Mouse (Mus musculus): ENCODE data around the gene Ccdc120. TPM values are rescaled to one million over a fixed set of nuclear protein-coding genes. Genes with fewer than 3 reads are reported as not detected.

The Ccdc120 gene
- polyA plus RNA-seq, 1 experiment from 2014 or later, result 43.2 TPM

- Histone ChIP-seq H3K4me2 (no peak overlapping the region), H3K27ac (replicated peaks) (no peak overlapping the region), H3K27me3 (no peaks in the 10 kb centered on the region), H3K4me1 (replicated peaks) (0 out of 2 replicates have a peak, but pooled peaks cover 3% of the 10 kb centered on the region), H3K9ac (no peak overlapping the region), H3K4me3 (no peak overlapping the region), H3K9me3 (no peaks in the 10 kb centered on the region), H3K36me3 (no peaks in the 10 kb centered on the region)
- WGBS, result 62% methylated on average over 5 of the region's 5 CpGs
- ATAC-seq (ENCODE audit: low read depth), result no peak
These were observed 7.2 kb downstream of the Ccdc120 start for GRCm38 (mm10) chrX:7743470-7743869.

- Histone ChIP-seq H3K4me3 (no peak overlapping the region), H3K4me2 (no peak overlapping the region), H3K9ac (no peak overlapping the region), H3K36me3 (0 out of 2 replicates have a peak, but pooled peaks cover 12% of the 10 kb centered on the region), H3K27me3 (no peaks in the 10 kb centered on the region), H3K4me1 (replicated peaks) (no peaks in the 10 kb centered on the region), H3K9me3 (no peaks in the 10 kb centered on the region), H3K27ac (replicated peaks) (no peak overlapping the region)
- no peak for ATAC-seq (ENCODE audit: low read depth)
- 81% methylated on average over 5 of the region's 5 CpGs for WGBS
These were observed 9.6 kb downstream of the Ccdc120 start for GRCm38 (mm10) chrX:7741103-7741502.

- Histone ChIP-seq H3K9ac (no peak overlapping the region), H3K4me1 (replicated peaks) (no peaks in the 10 kb centered on the region), H3K4me3 (no peak overlapping the region), H3K9me3 (no peaks in the 10 kb centered on the region), H3K4me2 (no peak overlapping the region), H3K36me3 (0 out of 2 replicates have a peak, but pooled peaks cover 16% of the 10 kb centered on the region), H3K27me3 (no peaks in the 10 kb centered on the region), H3K27ac (replicated peaks) (no peak overlapping the region)
- ATAC-seq (ENCODE audit: low read depth), result no peak
- 76% methylated on average over 10 of the region's 10 CpGs for WGBS
These were observed 10.5 kb downstream of the Ccdc120 start for GRCm38 (mm10) chrX:7740082-7740819.

- Histone ChIP-seq H3K36me3 (0 out of 2 replicates have a peak, but pooled peaks cover 24% of the 10 kb centered on the region), H3K4me3 (no peak overlapping the region), H3K4me1 (replicated peaks) (no peaks in the 10 kb centered on the region), H3K9me3 (no peaks in the 10 kb centered on the region), H3K9ac (no peak overlapping the region), H3K4me2 (no peak overlapping the region), H3K27me3 (no peaks in the 10 kb centered on the region), H3K27ac (replicated peaks) (no peak overlapping the region)
- no peak for ATAC-seq (ENCODE audit: low read depth)
- WGBS, result 71% methylated on average over 14 of the region's 14 CpGs
These were observed 11.2 kb downstream of the Ccdc120 start for GRCm38 (mm10) chrX:7739336-7740081.

GRCm38 (mm10) chrX:7733571-7734156, 17.0 kb downstream of the Ccdc120 start:
- Histone ChIP-seq H3K9me3 (no peaks in the 10 kb centered on the region), H3K27ac (replicated peaks) (no peak overlapping the region), H3K4me2 (peak overlapping the region; percentile 13; the same call in 1 of the 2 replicates), H3K4me1 (replicated peaks) (peaks cover 11% of the 10 kb centered on the region), H3K36me3 (peaks cover 24% of the 10 kb centered on the region; the same call in 1 of the 2 replicates), H3K27me3 (no peaks in the 10 kb centered on the region), H3K9ac (no peak overlapping the region), H3K4me3 (no peak overlapping the region)
- WGBS, result 37% methylated on average over 26 of the region's 26 CpGs
- no peak for ATAC-seq (ENCODE audit: low read depth)

GRCm38 (mm10) chrX:7728922-7729265, 21.8 kb downstream of the Ccdc120 start:
- Histone ChIP-seq H3K9me3 (no peaks in the 10 kb centered on the region), H3K4me3 (peak overlapping the region; percentile 47), H3K27me3 (no peaks in the 10 kb centered on the region), H3K36me3 (peaks cover 21% of the 10 kb centered on the region), H3K9ac (peak overlapping the region; percentile 70), H3K27ac (replicated peaks) (peak overlapping the region; percentile 56), H3K4me2 (peak overlapping the region; percentile 60), H3K4me1 (replicated peaks) (peaks cover 20% of the 10 kb centered on the region)
- ATAC-seq (ENCODE audit: low read depth), result peak; percentile 51; the same call in 1 of the 2 replicates
- WGBS, result 32% methylated on average over 4 of the region's 4 CpGs

GRCm38 (mm10) chrX:7728215-7728921, 22.3 kb downstream of the Ccdc120 start, which contains the start of gene Praf2:
TSS of gene Praf2 (plus strand) at chrX:7728439.
- no peaks in the 10 kb centered on the region for H3K9me3 ChIP-seq
- peak within 1 kb of the TSS; percentile 47 for H3K4me3 ChIP-seq
- H3K36me3 ChIP-seq, result peaks cover 25% of the 10 kb centered on the region
- ATAC-seq (ENCODE audit: low read depth), result peak; percentile 96
- peaks cover 20% of the 10 kb centered on the region for H3K4me1 ChIP-seq (replicated peaks)
- H3K4me2 ChIP-seq, result peak within 1 kb of the TSS; percentile 60
- peak within 1 kb of the TSS; percentile 70 for H3K9ac ChIP-seq
- no peaks in the 10 kb centered on the region for H3K27me3 ChIP-seq
- WGBS, result 15% methylated on average over 42 of the region's 42 CpGs
- peak within 1 kb of the TSS; percentile 56 for H3K27ac ChIP-seq (replicated peaks)

- H3K4me2 ChIP-seq, result no peak overlapping the region
- H3K9ac ChIP-seq, result no peak overlapping the region
- no peaks in the 10 kb centered on the region for H3K9me3 ChIP-seq
- H3K27ac ChIP-seq (replicated peaks), result no peak overlapping the region
- ATAC-seq (ENCODE audit: low read depth), result no peak
- no peaks in the 10 kb centered on the region for H3K27me3 ChIP-seq
- H3K36me3 ChIP-seq, result peaks cover 25% of the 10 kb centered on the region
- H3K4me3 ChIP-seq, result no peak overlapping the region
- H3K4me1 ChIP-seq (replicated peaks), result peaks cover 27% of the 10 kb centered on the region
- 90% methylated on average over 13 of the region's 13 CpGs for WGBS
These were observed 23.5 kb downstream of the Ccdc120 start for GRCm38 (mm10) chrX:7727176-7727575.

- Histone ChIP-seq H3K4me1 (replicated peaks) (peaks cover 27% of the 10 kb centered on the region), H3K9me3 (no peaks in the 10 kb centered on the region), H3K9ac (no peak overlapping the region), H3K36me3 (peaks cover 25% of the 10 kb centered on the region), H3K4me3 (no peak overlapping the region), H3K27ac (replicated peaks) (no peak overlapping the region), H3K27me3 (no peaks in the 10 kb centered on the region), H3K4me2 (no peak overlapping the region)
- WGBS, result 80% methylated on average over 12 of the region's 12 CpGs
- ATAC-seq (ENCODE audit: low read depth), result no peak
These were observed 24.9 kb downstream of the Ccdc120 start for GRCm38 (mm10) chrX:7725841-7726240.

- Histone ChIP-seq H3K36me3 (peaks cover 25% of the 10 kb centered on the region), H3K27ac (replicated peaks) (no peak overlapping the region), H3K9ac (no peak overlapping the region), H3K4me3 (no peak overlapping the region), H3K4me1 (replicated peaks) (peaks cover 19% of the 10 kb centered on the region), H3K4me2 (no peak overlapping the region), H3K9me3 (no peaks in the 10 kb centered on the region), H3K27me3 (no peaks in the 10 kb centered on the region)
- 85% methylated on average over 7 of the region's 7 CpGs for WGBS
- no peak for ATAC-seq (ENCODE audit: low read depth)
These were observed 26.6 kb downstream of the Ccdc120 start for GRCm38 (mm10) chrX:7724135-7724534.

- H3K4me2 ChIP-seq, result peak overlapping the region; percentile 66
- 30% methylated on average over 4 of the region's 4 CpGs for WGBS
- no peaks in the 10 kb centered on the region for H3K27me3 ChIP-seq
- H3K27ac ChIP-seq (replicated peaks), result no peak overlapping the region
- H3K36me3 ChIP-seq, result peaks cover 25% of the 10 kb centered on the region
- no peaks in the 10 kb centered on the region for H3K9me3 ChIP-seq
- ATAC-seq (ENCODE audit: low read depth), result no peak
- peaks cover 12% of the 10 kb centered on the region; the same call in 1 of the 2 replicates for H3K4me1 ChIP-seq (replicated peaks)
- peak overlapping the region; percentile 55 for H3K4me3 ChIP-seq
- peak overlapping the region; percentile 69 for H3K9ac ChIP-seq
These were observed 28.0 kb downstream of the Ccdc120 start for GRCm38 (mm10) chrX:7722691-7723090.

Data from neural tube, embryonic 13.5 days (tissue).